Comparison of ENCODE assay signal across 7 mouse cellular contexts in the genomic region with DNA sequence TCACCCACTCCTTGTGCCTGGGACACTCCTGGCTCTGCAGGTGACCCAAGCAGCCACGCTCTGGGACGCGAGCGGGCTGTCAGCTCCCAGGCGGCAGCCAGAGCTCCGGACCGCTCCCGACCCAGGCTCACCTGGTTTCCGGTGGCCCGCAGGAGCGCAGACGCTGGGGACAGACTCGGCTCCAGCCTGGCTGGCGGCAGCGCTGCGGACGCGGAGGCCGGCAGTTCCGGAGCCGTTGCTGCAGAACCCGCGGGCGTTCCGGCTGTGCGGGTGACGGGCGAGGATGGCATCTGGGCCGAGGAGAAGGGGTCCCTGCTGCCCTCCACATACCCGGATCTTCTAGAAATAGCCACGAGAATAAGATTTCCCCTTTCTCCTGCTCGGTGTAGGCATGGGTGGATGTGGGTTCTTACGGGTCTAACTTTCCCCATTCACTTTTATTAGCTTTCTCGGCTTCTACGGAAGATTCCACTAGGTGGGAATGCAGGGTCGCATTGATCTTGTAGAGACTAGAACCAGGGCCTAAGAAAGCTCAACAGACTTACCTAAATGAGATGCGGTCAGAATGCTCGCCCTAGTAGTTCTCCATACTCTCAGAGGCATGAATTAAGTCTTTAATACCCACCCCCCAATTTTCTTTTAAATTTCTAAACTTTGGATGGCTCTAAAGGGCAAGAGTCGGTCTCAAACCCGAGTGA. TPM values are rescaled to one million over a fixed set of nuclear protein-coding genes. Genes with fewer than 3 reads are reported as not detected.
DNase-seq lines count a peak whose midpoint lies in the region; ATAC-seq and TF ChIP-seq lines count a peak whose summit lies in the region.

TSS of gene Slc26a8 (minus strand) at position 648 of the 698 bp plus-strand sequence.

- 10% methylated on average over 40 of the region's 40 CpGs for WGBS in lung, embryonic 16.5 days
- WGBS in kidney, adult 2 months: 13% methylated on average over 40 of the region's 40 CpGs
- 9% methylated on average over 40 of the region's 40 CpGs for WGBS in midbrain, embryonic 11.5 days
- WGBS in stomach, postnatal 0 days: 10% methylated on average over 40 of the region's 40 CpGs

- no peaks in the 10 kb centered on the region for H3K9me3 ChIP-seq in lung, embryonic 16.5 days (ENCODE audit: control insufficient read depth, low read length)
- no peaks in the 10 kb centered on the region for H3K9me3 ChIP-seq in midbrain, embryonic 11.5 days (ENCODE audit: control insufficient read depth, low read length)
- no peaks in the 10 kb centered on the region for H3K9me3 ChIP-seq in stomach, postnatal 0 days (ENCODE audit: control insufficient read depth, low read length)

- H3K36me3 ChIP-seq in lung, embryonic 16.5 days (ENCODE audit: control insufficient read depth, insufficient read depth, low read length): no peaks in the 10 kb centered on the region
- H3K36me3 ChIP-seq in kidney, adult 2 months (ENCODE audit: control insufficient read depth, insufficient read depth, low read length): no peaks in the 10 kb centered on the region
- no peaks in the 10 kb centered on the region for H3K36me3 ChIP-seq in midbrain, embryonic 11.5 days (ENCODE audit: control insufficient read depth, insufficient read depth, low read length)
- H3K36me3 ChIP-seq in stomach, postnatal 0 days (ENCODE audit: control insufficient read depth, insufficient read depth, low read length): no peaks in the 10 kb centered on the region

- peaks cover 23% of the 10 kb centered on the region for H3K4me1 ChIP-seq in lung, embryonic 16.5 days (replicated peaks; ENCODE audit: control insufficient read depth, insufficient read depth, low read length)
- H3K4me1 ChIP-seq in kidney, adult 2 months (ENCODE audit: control insufficient read depth, insufficient read depth, low read length): peaks cover 8% of the 10 kb centered on the region
- peaks cover 16% of the 10 kb centered on the region for H3K4me1 ChIP-seq in midbrain, embryonic 11.5 days (ENCODE audit: control insufficient read depth, insufficient read depth, low read length)
- H3K4me1 ChIP-seq in stomach, postnatal 0 days (replicated peaks; ENCODE audit: control insufficient read depth, insufficient read depth): peaks cover 5% of the 10 kb centered on the region; the same call in 1 of the 2 replicates

- no peak for DNase-seq in lung, postnatal 10 days
- peak; percentile 19 for DNase-seq in brain, embryonic 14.5 days (ENCODE audit: low read depth)
- DNase-seq in kidney, adult 2 months: peak; percentile 61
- peak; percentile 93 for DNase-seq in midbrain, embryonic 11.5 days (ENCODE audit: low spot score, missing footprints)
- peak; percentile 68 for DNase-seq in stomach, postnatal 0 days (ENCODE audit: low spot score)

- no peak for ATAC-seq in lung, embryonic 16.5 days (ENCODE audit: low read depth)
- ATAC-seq in erythroid progenitor cell, adult 5-6 weeks (replicated peaks; ENCODE audit: low FRiP score, poor library complexity, severe bottlenecking): peak; percentile 26
- no peak for ATAC-seq in midbrain, embryonic 11.5 days (ENCODE audit: low FRiP score)
- no peak for ATAC-seq in stomach, postnatal 0 days (ENCODE audit: low FRiP score, low TSS enrichment)

- H3K4me3 ChIP-seq in lung, embryonic 16.5 days (ENCODE audit: low read length): peak within 1 kb of the TSS; percentile 99
- H3K4me3 ChIP-seq in kidney, adult 2 months (ENCODE audit: insufficient read depth, low read depth, low read length): peak within 1 kb of the TSS; percentile 33
- peak within 1 kb of the TSS; percentile 94 for H3K4me3 ChIP-seq in midbrain, embryonic 11.5 days (ENCODE audit: low read depth, low read length)
- H3K4me3 ChIP-seq in stomach, postnatal 0 days (ENCODE audit: low read depth, low read length): peak within 1 kb of the TSS; percentile 98

- peaks cover 4% of the 10 kb centered on the region for H3K27me3 ChIP-seq in lung, embryonic 16.5 days (ENCODE audit: control insufficient read depth, insufficient read depth, low read depth, low read length)
- no peaks in the 10 kb centered on the region for H3K27me3 ChIP-seq in kidney, adult 2 months (replicated peaks; ENCODE audit: control insufficient read depth, insufficient read depth, low read length)
- H3K27me3 ChIP-seq in midbrain, embryonic 11.5 days (ENCODE audit: control insufficient read depth, insufficient read depth, low read length): peaks cover 6% of the 10 kb centered on the region
- no peaks in the 10 kb centered on the region for H3K27me3 ChIP-seq in stomach, postnatal 0 days (ENCODE audit: control insufficient read depth, insufficient read depth, low read length)

- TF ChIP-seq EP300 in stomach, postnatal 0 days (optimal IDR thresholded peaks at IDR 0.05): no peak

- peak within 1 kb of the TSS; percentile 67 for H3K9ac ChIP-seq in lung, embryonic 16.5 days (ENCODE audit: low read length)
- peak within 1 kb of the TSS; percentile 92 for H3K9ac ChIP-seq in midbrain, embryonic 11.5 days (ENCODE audit: low read length)
- H3K9ac ChIP-seq in stomach, postnatal 0 days (ENCODE audit: low read length): peak within 1 kb of the TSS; percentile 64

- no peak for TF ChIP-seq POLR2A in brain, embryonic 14.5 days (IDR thresholded peaks at IDR 0.05; ENCODE audit: borderline replicate concordance, extremely low read depth, insufficient read depth, insufficient read length, poor library complexity, severe bottlenecking)
- TF ChIP-seq POLR2A in kidney, adult 2 months (IDR thresholded peaks at IDR 0.05; ENCODE audit: low read depth, low read length): no peak

- TF ChIP-seq CTCF in brain, embryonic 14.5 days (IDR thresholded peaks at IDR 0.05; ENCODE audit: borderline replicate concordance, extremely low read depth, insufficient read depth, insufficient read length): no peak
- no peak for TF ChIP-seq CTCF in kidney, adult 2 months (conservative IDR thresholded peaks at IDR 0.05; ENCODE audit: insufficient read depth, insufficient read length, low read depth, low read length)
- no peak for TF ChIP-seq CTCF in stomach, postnatal 0 days (IDR thresholded peaks at IDR 0.05; ENCODE audit: low read depth)

- peak within 1 kb of the TSS; percentile 98 for H3K27ac ChIP-seq in lung, embryonic 16.5 days (ENCODE audit: low read length)
- H3K27ac ChIP-seq in kidney, adult 2 months (ENCODE audit: insufficient read depth, low read depth, low read length): peak within 1 kb of the TSS; percentile 52
- peak within 1 kb of the TSS; percentile 40; the same call in 1 of the 2 replicates for H3K27ac ChIP-seq in midbrain, embryonic 11.5 days (ENCODE audit: low read depth, low read length)
- peak within 1 kb of the TSS; percentile 98 for H3K27ac ChIP-seq in stomach, postnatal 0 days (replicated peaks)

- H3K4me2 ChIP-seq in lung, embryonic 16.5 days (ENCODE audit: low read depth, low read length): peak within 1 kb of the TSS; percentile 62
- peak within 1 kb of the TSS; percentile 83 for H3K4me2 ChIP-seq in midbrain, embryonic 11.5 days
- peak within 1 kb of the TSS; percentile 73 for H3K4me2 ChIP-seq in stomach, postnatal 0 days (replicated peaks; ENCODE audit: low read depth)

RNA-seq across cellular contexts. Expression of gene Slc26a8, which starts in this region (rescaled TPM):
- polyA plus RNA-seq in lung, embryonic 16.5 days (2015; fragmentation: Nextera tagmentation; extraction: Ambion mirVana): 0.43 and 0.74 TPM in 2 replicates
- polyA plus RNA-seq in brain, embryonic 14.5 days (2012; rRNA removed): 3.1 and 3.2 TPM in 2 replicates
- total RNA-seq in erythroid progenitor cell, adult 5-6 weeks (2015; ENCODE audit: low replicate concordance): 5.0 TPM in 1 of 2 replicates, not detected in the other
- 1.3 and 3.9 TPM in 2 replicates for total RNA-seq in erythroid progenitor cell, adult 5-6 weeks (2017; ENCODE audit: low replicate concordance)
- 0.86 and 0.91 TPM in 2 replicates for polyA plus RNA-seq in kidney, adult 2 months (2012; rRNA removed)
- polyA plus RNA-seq in midbrain, embryonic 11.5 days (2014; fragmentation: Nextera tagmentation; extraction: Ambion mirVana): 0.75 and 0.87 TPM in 2 replicates
- polyA plus RNA-seq in stomach, postnatal 0 days (2015; fragmentation: Nextera tagmentation; extraction: Ambion mirVana): 0.24 and 0.50 TPM in 2 replicates

Comparison
In these comparisons a context has a peak if more than half of its experiments do, and no peak if none do; other contexts are left out.
1. Peak in DNase-seq, H3K4me3 ChIP-seq and H3K27ac ChIP-seq in kidney, adult 2 months; RNA of the gene not detected or under 1 TPM.
2. Peak in DNase-seq, H3K4me3 ChIP-seq, H3K27ac ChIP-seq, H3K9ac ChIP-seq and H3K4me2 ChIP-seq in midbrain, embryonic 11.5 days; RNA of the gene not detected or under 1 TPM.
3. Peak in DNase-seq, H3K4me3 ChIP-seq, H3K27ac ChIP-seq, H3K9ac ChIP-seq and H3K4me2 ChIP-seq in stomach, postnatal 0 days; RNA of the gene not detected or under 1 TPM.
4. H3K27ac ChIP-seq: peak in every context shown above with its lines; median percentile 98 in lung, embryonic 16.5 days; 98 in stomach, postnatal 0 days; 52 in kidney, adult 2 months; 40 in midbrain, embryonic 11.5 days.
5. H3K4me3 ChIP-seq: peak in every context shown above with its lines; median percentile 99 in lung, embryonic 16.5 days; 98 in stomach, postnatal 0 days; 94 in midbrain, embryonic 11.5 days; 33 in kidney, adult 2 months.